Mouse (Mus musculus) liver, adult (tissue): ENCODE results near the gene Stard3.

Source experiments
- GATA4 ChIP-seq: IDR thresholded peaks from 2 replicates; pipeline ENCODE4 v1.6.1; 2014; ENCODE audit warnings: mild to moderate bottlenecking, low read length; ENCODE audit not compliant: insufficient replicate concordance

The Stard3 gene

DNA sequence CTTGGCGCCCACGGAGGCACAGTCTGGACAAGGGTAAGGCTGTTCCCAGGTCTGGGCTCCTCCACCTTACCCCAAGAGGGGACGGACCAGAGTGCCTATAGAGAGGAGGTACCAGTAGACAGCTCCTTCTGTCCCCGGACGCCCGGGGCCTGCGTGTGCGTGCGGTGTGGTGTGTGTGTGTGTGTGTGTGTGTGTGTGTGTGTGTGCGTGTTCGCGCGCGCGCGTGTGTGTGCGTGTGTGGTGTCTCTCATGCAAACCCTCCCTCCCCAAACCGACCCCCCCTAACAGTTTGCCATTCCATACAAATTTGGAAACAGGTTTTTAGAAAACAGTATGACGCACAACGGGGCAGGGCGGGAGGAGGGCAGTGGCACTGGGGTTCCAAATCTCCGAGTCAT is 32.3 kb upstream of the Stard3 start:
- TF ChIP-seq GATA4: no peak

DNA sequence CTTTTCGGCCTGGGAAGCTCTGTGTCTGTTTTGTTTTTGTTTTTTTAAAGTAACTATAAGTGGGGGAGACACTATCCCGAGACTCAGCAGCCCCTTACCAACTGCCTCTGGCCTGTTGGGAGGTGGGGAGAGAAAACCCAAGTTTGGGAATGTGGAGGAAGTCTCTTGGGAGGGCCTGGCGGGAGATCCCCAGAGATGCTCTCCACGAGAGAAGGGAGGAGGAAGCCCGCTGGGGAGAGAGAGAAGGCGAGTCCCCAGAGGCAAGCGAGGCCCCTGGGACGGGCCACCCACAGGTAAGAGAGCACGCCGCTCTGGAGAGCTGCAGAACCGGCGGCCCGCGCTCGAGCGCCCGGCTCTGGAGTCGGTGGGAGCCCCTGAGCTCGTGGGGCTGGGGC is 31.4 kb upstream of the Stard3 start:
- no peak for TF ChIP-seq GATA4

DNA sequence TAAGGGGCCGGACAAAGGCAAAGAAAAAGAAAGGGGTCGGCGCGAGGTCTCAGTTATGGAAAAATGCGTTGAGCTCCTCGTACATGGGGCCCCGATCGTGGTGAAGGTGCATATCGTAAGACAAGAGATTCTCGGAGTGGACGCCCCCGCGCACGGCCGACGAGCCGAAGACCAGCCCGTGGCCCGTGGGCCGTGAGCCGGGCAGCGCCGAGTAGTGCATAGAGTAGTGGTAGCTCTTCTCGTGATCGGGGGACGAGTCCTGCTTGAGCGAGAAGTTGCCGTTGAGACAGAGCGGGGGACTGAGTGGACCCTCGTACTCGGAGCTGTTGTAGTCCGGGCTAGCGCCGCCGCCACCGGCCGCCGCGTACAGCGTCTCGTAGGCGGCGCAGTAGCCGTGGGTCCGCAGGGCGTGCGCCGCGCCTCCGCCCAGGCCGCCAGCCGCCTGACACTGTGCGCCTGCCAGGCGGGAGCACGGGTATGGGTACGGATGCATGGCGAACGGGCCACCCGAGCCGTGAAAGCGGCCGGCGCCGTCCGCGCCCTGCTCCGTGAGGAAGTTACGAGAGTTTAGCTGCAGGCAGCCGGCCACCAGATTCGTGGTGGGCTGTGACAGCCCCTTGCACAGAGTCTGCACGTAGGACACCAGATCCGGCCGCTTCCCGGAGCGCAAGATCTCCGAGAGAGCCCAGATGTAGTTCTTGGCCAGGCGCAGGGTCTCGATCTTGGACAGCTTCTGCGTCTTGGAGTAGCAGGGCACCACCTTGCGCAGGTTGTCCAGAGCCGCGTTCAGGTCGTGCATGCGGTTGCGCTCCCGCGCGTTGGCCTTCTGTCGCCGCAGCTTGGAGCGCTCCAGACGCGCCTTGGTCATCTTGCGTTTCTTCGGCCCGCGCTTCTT is 30.8 kb upstream of the Stard3 start:
- TF ChIP-seq GATA4: no peak

DNA sequence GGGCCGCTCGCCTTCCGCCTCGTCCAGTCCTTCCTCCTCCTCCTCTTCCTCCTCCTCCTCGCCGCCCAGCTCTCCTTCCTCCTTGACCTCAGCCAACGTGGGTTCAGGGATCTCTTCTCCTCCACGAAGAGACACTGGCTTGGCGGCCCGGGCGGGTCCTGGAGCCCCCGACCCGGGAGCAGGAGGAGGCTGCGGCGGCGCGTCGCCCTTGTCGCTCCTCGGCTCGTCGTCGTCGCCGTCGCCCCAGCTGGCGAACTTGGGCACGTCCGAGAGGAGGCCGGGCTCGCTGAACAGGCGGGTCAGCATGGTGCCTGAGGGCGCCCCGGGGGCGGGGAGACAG is 30.2 kb upstream of the Stard3 start:
- no peak for TF ChIP-seq GATA4

DNA sequence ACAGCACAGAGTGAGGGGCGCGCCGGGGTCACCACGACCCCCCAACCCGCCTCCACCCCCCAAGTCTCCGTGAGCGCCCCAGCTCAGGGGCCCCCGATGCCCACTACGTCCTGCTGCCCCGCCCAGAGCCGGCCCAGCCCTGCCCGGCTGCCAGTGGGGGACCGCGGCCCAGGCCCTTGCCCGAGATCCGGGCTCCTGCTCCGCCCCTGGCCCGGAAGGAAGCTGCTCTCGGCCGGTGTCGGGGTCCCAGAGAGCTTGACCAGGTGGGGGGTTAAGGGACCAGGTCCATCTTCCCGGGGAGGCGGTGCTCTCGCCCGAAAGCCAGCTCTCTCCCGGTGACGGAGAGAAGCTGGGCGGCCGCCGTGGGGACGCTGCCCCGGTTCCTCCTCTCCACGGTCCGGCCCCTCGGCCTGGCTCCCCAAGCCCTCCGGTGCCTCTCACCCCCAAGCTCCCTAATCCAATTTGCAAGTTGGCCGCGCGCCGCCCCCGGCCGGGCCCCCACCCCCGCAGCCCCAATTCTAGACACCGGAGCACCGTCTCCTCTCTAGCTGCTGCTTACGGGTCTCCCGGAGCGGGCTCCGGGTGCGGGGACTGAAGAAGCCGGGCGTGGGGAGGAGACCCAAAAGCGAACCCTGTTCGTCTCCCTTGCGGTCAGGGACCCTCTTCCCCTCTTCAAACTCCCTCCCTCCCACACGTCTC is 29.6 kb upstream of the Stard3 start:
- no peak for TF ChIP-seq GATA4

DNA sequence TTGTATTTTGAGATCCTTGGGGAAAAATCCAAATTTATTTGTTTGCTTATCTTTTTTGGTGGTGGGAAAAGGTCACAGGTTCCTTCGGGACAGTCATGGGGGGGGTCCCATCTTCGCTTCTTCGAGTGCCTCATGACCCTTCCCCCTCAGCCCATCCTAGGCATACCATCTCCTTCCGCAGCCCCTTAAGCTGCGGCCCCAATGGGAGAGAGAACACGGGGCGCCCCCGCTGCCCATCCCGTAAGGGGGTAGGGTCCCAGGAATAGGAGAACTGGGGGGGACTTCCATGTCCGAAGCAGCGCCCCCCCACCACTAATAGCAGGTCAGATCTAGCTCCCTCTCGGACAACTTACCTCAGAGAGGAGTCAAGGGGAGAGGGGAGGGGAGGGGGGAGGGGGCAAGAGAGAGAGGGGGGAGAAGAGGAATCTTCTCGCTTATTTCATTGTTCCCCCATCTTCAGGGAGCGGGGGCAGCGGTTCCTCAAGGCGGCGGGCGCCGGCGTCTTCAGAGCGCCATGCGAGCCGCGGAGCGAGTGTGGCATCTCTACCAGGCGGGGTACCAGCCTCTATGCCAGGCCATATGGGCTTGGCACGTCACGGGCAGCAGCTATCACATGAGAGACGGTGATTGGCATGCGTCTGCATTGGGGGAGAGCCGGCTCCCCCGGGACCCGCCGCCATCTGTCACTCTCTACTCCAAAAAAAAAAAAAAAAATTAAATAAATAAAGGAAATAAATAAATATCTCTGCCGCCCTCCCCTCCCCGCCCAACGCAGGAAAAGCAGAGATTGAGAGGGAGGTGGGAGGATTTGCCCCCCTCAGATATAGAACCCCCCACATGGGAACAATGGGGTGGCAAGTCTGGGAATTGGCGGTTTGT is 28.8 kb upstream of the Stard3 start, which contains the start of gene Neurod2:
TSS of gene Neurod2 (minus strand) at position 568 of the 879 bp plus-strand sequence.
- TF ChIP-seq GATA4: no peak

DNA sequence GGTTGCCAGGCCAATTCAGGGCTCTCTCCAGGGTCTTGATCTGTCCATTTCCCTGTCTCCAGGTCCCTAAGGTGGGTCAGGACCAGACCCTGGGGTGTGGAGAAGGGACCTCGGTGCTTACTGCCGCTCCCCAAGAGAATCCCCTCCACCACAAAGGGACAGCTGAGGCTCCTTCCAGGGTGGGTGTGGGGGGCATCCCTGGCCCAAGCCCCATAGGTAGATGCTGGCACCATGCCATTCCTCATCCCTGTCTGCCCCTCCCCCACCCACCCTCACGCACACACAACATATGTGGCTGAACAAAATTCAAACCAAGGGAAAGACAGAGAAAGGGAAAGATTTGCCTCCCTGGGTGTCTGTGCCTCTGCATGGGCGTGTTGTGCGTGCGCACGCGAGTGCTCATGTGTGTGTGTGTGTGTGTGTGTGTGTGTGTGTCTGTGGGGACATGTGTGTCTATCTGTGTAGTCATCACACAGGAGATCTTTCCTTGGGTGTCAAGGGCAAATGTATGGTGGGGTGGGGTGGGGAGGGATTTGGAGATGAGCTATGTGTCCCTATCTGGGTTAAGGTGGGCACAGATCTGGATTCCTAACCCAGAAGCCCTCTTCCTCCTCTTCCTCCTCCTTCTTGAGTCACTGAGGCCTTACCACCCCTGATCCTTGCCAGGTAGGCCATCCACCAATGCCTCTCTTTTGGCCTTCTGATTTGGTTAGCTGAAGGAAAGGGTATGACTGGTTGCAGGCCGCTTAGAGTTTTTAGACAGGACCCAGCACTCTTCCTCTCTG is 28.0 kb upstream of the Stard3 start:
- no peak for TF ChIP-seq GATA4

DNA sequence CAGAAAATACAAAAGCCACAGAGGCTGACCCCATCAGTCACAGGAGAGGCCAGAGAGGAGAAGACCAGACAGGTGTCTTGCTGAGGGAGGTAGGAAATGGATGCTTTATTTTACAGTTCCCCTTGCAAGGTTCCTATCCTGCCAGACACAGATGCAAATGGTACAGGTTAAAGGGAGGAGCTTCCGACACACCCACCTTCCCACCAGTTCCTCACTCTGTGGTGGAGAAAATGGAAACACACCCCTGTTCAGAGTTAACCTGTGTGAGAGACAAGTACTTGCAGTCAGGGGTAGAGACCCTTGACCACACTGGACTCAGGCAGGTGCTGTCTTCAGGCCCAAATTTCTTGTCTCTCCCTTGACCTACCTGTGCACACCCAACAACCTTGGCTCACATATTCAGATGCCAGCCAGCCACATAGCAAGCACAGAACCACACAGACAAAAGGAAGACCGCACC is 27.4 kb upstream of the Stard3 start:
- no peak for TF ChIP-seq GATA4

DNA sequence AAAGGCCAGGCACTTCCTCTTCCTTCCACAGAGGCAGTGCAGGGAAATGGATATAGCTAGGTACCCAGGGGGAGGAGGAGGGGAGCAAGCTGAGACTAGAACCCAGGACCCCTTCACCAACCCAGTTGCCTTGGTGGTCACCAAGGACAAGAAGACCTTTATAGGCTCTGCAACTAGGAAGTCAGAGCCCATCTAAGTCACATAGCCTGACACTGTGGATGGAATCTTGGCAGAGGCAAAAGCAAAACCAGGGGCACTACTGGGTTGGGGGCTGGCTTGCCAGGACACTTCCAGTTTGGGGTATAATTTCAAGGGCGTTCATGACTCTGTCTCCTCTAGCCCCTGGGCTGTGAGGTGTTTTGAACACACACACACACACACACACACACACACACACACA is 26.8 kb upstream of the Stard3 start:
- TF ChIP-seq GATA4: no peak

DNA sequence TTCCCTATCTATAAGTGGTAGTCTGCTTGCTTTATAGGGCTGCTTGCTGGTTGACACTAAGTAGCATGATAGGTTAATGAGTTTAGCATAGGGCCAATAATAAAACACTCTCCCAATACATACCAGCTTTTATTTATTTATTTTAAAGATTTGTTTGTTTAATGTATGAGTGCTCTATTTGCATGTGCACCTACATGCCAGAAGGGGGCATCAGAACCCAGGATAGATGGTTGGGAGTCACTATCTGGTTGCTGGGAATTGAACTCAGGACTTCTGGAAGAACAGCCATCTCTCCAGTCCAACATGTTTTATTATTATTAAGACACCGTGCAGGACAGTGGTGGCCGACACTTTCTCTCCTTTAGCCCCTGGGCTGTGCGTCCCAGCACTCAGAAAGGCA is 26.0 kb upstream of the Stard3 start:
- TF ChIP-seq GATA4: no peak

DNA sequence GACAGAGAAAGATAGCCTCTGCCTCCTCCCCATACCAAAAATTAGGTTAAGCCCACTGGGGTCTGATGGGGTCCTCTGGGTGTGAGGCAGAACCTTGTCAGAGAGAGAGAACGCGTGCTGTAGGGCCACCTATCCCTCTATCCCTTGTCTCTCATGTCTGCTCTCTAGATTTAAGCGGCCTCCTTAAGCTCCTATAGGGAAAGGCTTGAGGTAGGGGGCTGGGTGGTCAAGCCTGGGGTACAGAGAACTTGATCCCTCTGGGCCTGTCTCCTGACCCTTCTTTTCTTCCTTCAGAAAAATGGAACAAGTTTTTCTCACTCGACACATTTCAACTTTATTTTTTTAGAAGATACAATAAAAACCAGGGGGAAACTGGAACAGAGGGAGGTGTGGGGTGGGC is 25.3 kb upstream of the Stard3 start:
- no peak for TF ChIP-seq GATA4

DNA sequence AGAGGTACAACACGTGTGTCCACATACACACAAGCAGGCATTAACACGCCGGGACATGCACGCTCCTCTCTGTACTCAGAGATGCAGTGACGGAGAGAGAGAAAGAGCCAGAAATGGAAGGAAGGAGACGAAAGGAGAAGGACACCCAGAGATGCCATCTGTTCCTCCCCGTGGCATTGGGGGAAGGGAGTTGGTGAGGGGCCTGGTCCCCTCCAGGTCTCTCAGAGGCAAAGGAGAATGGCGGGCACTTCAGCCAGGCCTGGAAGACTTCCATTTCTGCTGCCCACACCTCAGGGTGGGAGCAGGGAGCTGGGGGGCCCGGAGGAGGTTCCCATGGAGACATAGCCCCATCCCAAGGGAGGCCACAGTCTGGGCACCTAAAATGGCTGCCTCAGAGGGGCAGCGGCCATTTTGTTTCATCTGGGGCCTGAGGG is 24.9 kb upstream of the Stard3 start:
- no peak for TF ChIP-seq GATA4

DNA sequence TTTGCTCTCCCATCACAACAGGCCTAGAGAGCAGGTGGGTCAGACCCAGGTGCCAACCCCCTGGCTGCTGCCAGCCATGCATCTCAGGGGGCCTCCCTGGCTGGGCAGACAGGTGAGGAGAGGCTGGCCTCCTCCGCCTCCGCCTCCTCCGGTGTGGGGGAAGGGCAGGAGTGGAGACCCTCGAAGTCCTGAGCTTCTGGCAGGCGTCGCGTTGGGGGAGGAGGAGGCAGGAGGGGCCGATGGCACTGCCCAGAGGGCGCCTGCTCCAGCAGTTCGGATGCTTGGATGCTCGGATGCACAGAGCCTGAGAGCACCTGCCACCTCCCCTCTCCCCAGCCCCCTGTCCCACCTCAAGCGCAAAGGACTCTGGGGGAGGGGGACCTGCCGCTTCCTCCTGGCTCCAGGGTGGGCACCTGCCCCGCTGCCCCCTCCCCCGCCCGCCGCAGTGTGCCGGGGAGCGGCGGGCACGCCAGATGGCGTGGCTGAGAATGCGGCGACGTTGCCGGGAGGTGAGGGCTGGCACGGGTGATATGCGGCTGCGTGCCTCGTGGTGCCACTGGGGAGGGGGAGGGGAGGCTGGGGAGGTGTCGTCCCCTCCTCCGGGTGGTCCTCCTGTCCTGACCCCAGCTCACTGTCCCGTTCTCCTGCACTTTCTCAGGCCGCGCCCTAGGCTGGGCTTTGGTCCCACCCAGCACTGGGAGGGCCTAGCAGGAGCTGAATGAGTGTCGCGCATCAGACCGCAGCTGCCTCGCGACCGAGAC is 24.0 kb upstream of the Stard3 start:
- TF ChIP-seq GATA4: no peak

DNA sequence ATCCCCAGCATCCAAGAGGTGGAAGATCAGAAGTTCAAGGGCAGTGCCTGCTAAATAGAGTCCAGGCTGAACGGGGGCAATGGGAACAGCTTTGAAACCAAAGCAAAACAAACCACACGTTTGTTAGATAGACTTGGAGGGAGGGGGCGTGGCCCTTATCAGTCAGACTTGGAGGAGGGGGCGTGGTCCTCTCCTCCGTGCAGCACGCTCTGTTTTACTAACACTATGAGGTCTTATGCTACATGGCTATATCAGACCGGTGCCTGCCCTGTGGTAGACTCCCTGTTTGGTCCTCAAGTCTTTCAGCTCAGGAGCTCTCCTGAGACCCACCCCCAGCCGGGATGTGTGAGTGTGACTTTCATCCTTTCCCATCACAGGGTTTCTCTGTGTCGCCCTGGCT is 22.9 kb upstream of the Stard3 start:
- no peak for TF ChIP-seq GATA4
